Mouse (Mus musculus): ENCODE results near the gene Trim2. TPM values are rescaled to one million over a fixed set of nuclear protein-coding genes. Genes with fewer than 3 reads are reported as not detected.
A peak's percentile ranks its signal among the peaks of the same experiment; 100 is the strongest.

Gene Trim2
- total RNA-seq, 2 experiments from 2014 or later: 409 to 447 TPM

GRCm38 (mm10) chr3:84336342-84336741 lies 29.7 kb upstream of the Trim2 start:
- no peak overlapping the region for H3K27ac ChIP-seq
- TF ChIP-seq CTCF (conservative IDR thresholded peaks at IDR 0.05): no peak
- no peak for DNase-seq (ENCODE audit: low spot score in 2 of 2)
- no peak overlapping the region for H3K4me3 ChIP-seq

- Histone ChIP-seq H3K27ac (no peak overlapping the region), H3K4me3 (no peak overlapping the region)
- DNase-seq (ENCODE audit: low spot score in 2 of 2): no peak
- no peak for TF ChIP-seq CTCF (conservative IDR thresholded peaks at IDR 0.05)
Observed at GRCm38 (mm10) chr3:84335421-84336073, 28.9 kb upstream of the Trim2 start.

- H3K27ac ChIP-seq: no peak overlapping the region
- peak; percentile 25 for TF ChIP-seq CTCF (conservative IDR thresholded peaks at IDR 0.05)
- H3K4me3 ChIP-seq: peak overlapping the region; percentile 44
- peak in 1 of 2 experiments; percentile 20 for DNase-seq (ENCODE audit: low spot score in 2 of 2)
Observed at GRCm38 (mm10) chr3:84334771-84335420, 28.2 kb upstream of the Trim2 start.

- no peak overlapping the region for H3K27ac ChIP-seq
- DNase-seq (ENCODE audit: low spot score in 2 of 2): peak in 1 of 2 experiments; percentile 55
- TF ChIP-seq CTCF (conservative IDR thresholded peaks at IDR 0.05): peak; percentile 79
- H3K4me3 ChIP-seq: no peak overlapping the region
Observed at GRCm38 (mm10) chr3:84333400-84334349, 27.0 kb upstream of the Trim2 start.

GRCm38 (mm10) chr3:84330210-84330609 lies 23.5 kb upstream of the Trim2 start:
- Histone ChIP-seq H3K27ac (no peak overlapping the region), H3K4me3 (no peak overlapping the region)
- TF ChIP-seq CTCF (conservative IDR thresholded peaks at IDR 0.05): no peak
- no peak for DNase-seq (ENCODE audit: low spot score in 2 of 2)

GRCm38 (mm10) chr3:84324967-84325441 lies 18.3 kb upstream of the Trim2 start:
- Histone ChIP-seq H3K4me3 (no peak overlapping the region), H3K27ac (no peak overlapping the region)
- TF ChIP-seq CTCF (conservative IDR thresholded peaks at IDR 0.05): no peak
- no peak for DNase-seq (ENCODE audit: low spot score in 2 of 2)

- DNase-seq (ENCODE audit: low spot score in 2 of 2): no peak
- Histone ChIP-seq H3K4me3 (no peak overlapping the region), H3K27ac (no peak overlapping the region)
- TF ChIP-seq CTCF (conservative IDR thresholded peaks at IDR 0.05): no peak
Observed at GRCm38 (mm10) chr3:84324478-84324877, 17.8 kb upstream of the Trim2 start.

GRCm38 (mm10) chr3:84324000-84324399 lies 17.3 kb upstream of the Trim2 start:
- no peak for DNase-seq (ENCODE audit: low spot score in 2 of 2)
- no peak overlapping the region for H3K4me3 ChIP-seq
- no peak overlapping the region for H3K27ac ChIP-seq
- no peak for TF ChIP-seq CTCF (conservative IDR thresholded peaks at IDR 0.05)

- DNase-seq (ENCODE audit: low spot score in 2 of 2): no peak
- no peak overlapping the region for H3K4me3 ChIP-seq
- H3K27ac ChIP-seq: no peak overlapping the region
- no peak for TF ChIP-seq CTCF (conservative IDR thresholded peaks at IDR 0.05)
Observed at GRCm38 (mm10) chr3:84319504-84319903, 12.8 kb upstream of the Trim2 start.

- no peak overlapping the region for H3K4me3 ChIP-seq
- no peak overlapping the region for H3K27ac ChIP-seq
- TF ChIP-seq CTCF (conservative IDR thresholded peaks at IDR 0.05): no peak
- DNase-seq (ENCODE audit: low spot score in 2 of 2): no peak
Observed at GRCm38 (mm10) chr3:84318865-84319264, 12.2 kb upstream of the Trim2 start.

- peak; percentile 75 to 76 for DNase-seq (ENCODE audit: low spot score in 2 of 2)
- Histone ChIP-seq H3K27ac (no peak overlapping the region), H3K4me3 (no peak overlapping the region)
- TF ChIP-seq CTCF (conservative IDR thresholded peaks at IDR 0.05): peak; percentile 87
Observed at GRCm38 (mm10) chr3:84314651-84315191, 8.0 kb upstream of the Trim2 start.

- no peak for DNase-seq (ENCODE audit: low spot score in 2 of 2)
- Histone ChIP-seq H3K27ac (no peak overlapping the region), H3K4me3 (no peak overlapping the region)
- TF ChIP-seq CTCF (conservative IDR thresholded peaks at IDR 0.05): no peak
Observed at GRCm38 (mm10) chr3:84313801-84314541, 7.3 kb upstream of the Trim2 start.
